Mouse (Mus musculus) myocyte (in vitro differentiated cells): Measurements from ENCODE around the gene 1700016D06Rik.

Experiments used
- CEBPB ChIP-seq: IDR thresholded peaks from 2 replicates; pipeline ENCODE4 v1.6.1; 2011; ENCODE audit warnings: mild to moderate bottlenecking, moderate library complexity; ENCODE audit not compliant: poor library complexity, insufficient read depth, severe bottlenecking
- POLR2A ChIP-seq: IDR thresholded peaks from one replicate; pipeline ENCODE4 v1.6.1; 2011; ENCODE audit warnings: low read depth, mild to moderate bottlenecking, control low read depth, moderate library complexity; ENCODE audit not compliant: insufficient read length
- REST ChIP-seq: IDR thresholded peaks from one replicate; pipeline ENCODE4 v1.6.1; 2011; ENCODE audit warnings: mild to moderate bottlenecking, control low read depth, moderate library complexity; ENCODE audit not compliant: insufficient read depth, insufficient read length
- USF1 ChIP-seq: IDR thresholded peaks from one replicate; pipeline ENCODE4 v1.6.1; 2011; ENCODE audit warnings: low read depth, mild to moderate bottlenecking, control low read depth, moderate library complexity

DNA sequence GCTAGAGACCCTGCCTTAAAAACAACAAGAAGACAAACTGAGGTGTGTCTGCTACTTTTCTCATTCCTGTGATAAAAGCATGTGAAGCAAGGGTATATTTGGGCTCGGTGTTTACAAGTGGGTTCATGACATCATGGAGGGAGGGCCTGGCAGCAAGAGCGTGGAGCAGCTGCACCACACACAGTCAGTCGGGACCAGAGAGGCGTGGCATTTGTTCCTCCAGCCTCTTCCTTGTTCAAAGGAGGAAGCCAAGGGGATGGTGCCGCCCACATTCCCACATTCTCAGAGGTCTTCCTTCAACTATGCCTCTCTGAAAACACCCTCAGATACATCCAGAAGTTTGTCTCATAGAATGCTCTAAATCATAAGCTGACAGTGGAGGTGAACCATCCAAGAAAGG, 2.9 kb upstream of the 1700016D06Rik start:
- TF ChIP-seq POLR2A (no peak), CEBPB (no peak), REST (no peak), USF1 (no peak)
